Mouse (Mus musculus) gastrocnemius, postnatal 14 days (tissue): ENCODE data around the gene Vsig2. TPM values are rescaled to one million over a fixed set of nuclear protein-coding genes. Genes with fewer than 3 reads are reported as not detected.

Experiments
- DNase-seq: peaks from one replicate; pipeline ENCODE4 v3.0.0; 2021; ENCODE audit warnings: mixed read lengths
- intact Hi-C: fragments of 180-260 bp; cut with DNase I; formaldehyde crosslinking; loops from one replicate; pipeline ENCODE4 v1.15.1; 2025; ENCODE audit warnings: low total_unique reads
- total RNA-seq, 2 experiments: library from RNA; stranded (reverse); gene quantifications; 2 replicates each; pipeline ENCODE4 v1.2.3; 2021

The Vsig2 gene
- total RNA-seq, 2 experiments from 2014 or later = 0.96 to 4.6 TPM

DNA sequence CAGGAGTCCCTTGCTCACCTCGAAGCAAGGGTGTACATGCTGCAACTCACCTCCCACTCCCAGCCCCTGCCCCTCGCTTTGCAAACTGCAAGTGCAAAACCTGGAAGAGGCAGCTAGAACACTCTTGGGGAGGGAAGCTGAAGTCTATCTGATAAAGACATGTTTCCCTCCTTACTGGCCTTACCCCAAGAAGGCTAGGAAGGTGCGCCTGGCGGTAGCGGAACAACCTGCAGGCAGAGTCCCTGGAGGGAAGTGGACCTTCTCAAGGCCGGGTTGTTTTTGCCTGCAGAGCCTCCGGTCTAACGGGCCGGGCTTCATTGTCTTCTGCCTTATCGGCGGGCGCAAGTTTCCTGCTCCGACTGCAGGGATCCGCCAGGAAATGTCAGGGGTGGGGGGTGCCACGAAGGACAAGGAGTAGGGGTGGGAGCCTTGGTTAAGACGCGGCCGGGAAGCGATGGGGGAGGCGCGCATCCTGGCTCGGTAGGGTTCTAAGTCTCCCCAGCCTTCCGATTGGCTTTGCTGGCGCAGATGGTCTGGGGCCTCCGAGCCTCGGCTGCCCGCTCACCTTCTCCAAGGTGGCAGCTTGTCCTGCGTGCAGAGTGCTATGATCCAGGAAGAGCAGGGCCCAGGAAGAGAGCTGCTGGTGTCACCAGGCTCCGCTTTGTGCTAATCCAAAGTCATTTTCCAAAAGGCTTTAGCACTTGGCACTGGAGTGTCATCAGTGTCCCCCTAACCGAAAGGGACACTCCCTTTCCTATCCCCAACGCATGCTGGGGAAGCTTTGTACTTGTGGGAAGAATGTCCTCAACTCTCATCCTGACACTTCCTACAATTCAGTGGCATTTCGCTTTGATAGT lies 8.8 kb upstream of the Vsig2 start:
- intact Hi-C loops = no loop called here

DNA sequence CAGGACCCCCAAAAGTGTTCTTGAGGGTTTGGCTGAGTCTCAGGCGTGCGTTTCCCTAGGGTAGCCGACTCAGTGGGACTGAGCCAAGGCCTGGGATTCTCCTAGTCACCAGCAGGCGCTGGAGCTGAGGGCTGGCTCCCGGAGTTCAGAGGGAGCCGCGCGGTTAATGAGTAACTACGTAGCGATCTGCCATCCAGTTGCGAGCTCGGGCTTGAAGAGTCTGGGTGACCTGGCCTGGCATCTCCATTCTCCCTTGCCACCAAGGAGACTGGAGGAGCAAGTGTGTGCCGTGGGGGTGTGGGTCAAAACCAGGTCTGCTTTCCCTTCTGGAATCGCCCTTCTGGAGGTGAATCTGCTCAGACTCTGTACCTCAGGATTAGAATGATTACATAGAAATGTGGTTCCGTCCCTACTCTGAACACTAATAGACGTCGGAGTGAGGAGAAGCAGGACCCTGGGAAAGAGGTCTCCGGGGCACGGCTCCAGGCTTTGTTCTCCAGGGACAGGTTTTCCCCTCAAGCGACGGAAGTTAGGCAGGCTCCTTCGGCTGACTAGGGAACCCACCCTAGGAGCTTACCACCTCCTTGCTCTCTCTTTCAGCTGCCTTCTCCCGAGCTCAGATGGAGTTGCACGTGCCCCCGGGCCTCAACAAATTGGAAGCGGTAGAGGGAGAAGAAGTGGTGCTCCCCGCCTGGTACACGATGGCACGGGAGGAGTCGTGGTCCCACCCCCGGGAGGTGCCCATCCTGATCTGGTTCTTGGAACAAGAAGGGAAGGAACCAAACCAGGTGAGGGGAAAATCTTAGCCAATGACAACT lies 8.0 kb upstream of the Vsig2 start:
- intact Hi-C loops = no loop called here
- peak; percentile 47 for DNase-seq

More for the DNA sequence above, 8.8 kb upstream of the Vsig2 start:
- DNase-seq = peak; percentile 69

DNA sequence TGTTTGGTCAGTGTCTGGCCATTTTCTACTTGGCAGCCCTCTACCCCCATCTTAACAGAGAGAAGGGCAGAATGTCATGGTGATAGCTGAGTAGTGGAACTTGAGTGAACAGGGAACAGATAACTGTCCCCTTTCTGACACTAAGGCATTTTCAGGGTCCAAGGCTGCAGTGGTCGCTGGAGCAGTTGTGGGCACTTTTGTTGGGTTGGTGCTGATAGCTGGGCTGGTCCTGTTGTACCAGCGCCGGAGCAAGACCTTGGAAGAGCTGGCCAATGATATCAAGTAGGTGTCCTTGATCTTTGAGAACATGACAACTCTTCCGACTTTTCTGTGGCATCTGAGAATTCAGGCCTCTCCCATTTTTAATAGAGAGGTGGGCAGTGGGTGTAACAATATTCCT lies 2.2 kb upstream of the Vsig2 start:
- DNase-seq = no peak
- intact Hi-C loops = no loop called here

DNA sequence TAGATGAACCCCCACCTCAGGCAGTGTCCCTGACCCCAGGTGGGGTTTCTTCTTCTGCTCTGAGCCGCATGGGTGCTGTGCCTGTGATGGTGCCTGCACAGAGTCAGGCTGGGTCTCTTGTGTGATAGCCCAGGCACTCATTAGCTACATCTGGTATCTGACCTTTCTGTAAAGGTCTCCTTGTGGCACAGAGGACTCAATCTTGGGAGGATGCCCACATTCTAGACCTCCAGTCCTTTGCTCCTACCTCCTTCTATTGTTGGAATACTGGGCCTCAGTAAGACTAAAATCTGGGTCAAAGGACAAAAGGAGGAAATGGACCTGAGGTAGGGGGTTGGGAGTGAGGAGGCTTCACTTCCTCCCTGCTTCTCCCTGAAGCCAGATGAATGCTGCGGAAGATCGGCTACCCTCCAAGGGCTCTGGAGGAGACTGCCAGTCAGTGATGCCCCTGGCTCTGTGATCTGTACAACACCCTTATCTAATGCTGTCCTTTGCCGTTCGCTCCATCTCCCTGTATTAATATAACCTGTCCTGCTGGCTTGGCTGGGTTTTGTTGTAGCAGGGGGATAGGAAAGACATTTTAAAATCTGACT lies 1.3 kb upstream of the Vsig2 start:
- intact Hi-C loops = no loop called here
- DNase-seq = no peak

DNA sequence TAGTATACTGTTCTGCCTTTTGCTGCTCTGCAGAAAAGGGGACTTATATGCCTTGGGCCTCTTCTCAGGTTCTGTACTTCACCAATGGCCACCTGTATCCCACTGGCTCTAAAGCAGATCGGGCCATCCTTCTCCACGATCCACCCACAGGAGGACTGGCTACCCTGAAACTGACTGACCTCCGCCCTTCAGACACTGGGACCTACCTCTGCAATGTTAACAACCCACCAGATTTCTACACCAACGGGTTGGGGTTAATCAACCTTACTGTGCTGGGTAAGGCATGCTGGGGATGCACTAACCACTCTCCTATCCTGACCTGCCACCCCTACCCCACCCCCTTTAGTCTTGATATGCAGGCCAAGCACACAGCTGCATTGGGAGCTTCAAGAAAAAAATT lies 1.2 kb downstream of the Vsig2 start:
- DNase-seq = no peak

DNA sequence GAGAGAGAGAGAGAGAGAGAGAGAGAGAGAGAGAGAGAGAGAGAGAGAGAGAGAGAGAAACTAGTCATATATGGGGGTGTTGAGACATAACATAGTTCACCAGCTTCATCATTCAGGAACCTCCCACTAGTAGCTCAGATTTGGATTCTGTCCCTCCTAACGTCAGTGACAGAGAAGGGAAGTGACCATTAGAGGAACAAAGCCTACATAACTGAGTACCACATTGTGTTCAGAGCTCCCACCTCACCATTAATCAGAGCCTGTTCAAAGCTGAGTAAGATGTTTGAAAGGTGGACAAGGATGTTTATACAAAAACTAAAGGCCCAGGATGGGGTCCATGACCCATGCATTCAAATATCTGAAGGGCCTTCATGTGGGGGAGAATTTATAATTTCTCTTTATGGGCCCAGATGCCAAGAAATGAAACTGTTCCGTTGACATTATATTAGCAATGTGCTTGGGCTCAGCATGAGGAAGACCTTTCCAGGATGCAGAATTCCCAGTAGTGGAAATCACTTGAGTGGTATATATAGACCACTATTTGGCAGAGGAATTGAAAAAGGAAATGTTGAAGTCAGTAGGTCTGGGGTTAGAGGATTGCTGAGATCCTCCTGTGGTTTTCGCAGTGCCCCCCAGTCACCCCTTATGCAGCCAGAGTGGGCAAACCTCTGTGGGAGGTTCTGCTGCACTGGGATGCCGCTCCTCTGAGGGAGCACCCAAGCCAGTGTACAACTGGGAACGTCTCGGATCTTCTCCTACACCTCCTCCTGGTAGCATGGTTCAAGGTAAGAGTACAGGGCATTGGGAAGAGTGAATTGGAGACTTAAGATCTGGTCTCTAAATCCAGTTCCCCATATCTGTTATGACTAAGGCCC lies 1.9 kb downstream of the Vsig2 start:
- intact Hi-C loops = loop anchor here (5.0 kb wide), 1 partner anchor 79 kb away; no protein-coding TSS in a partner anchor
- DNase-seq = no peak

More for the DNA sequence above, 1.2 kb downstream of the Vsig2 start:
- intact Hi-C loops = loop anchor here (5.0 kb wide), 1 partner anchor 78 kb away; no protein-coding TSS in a partner anchor

DNA sequence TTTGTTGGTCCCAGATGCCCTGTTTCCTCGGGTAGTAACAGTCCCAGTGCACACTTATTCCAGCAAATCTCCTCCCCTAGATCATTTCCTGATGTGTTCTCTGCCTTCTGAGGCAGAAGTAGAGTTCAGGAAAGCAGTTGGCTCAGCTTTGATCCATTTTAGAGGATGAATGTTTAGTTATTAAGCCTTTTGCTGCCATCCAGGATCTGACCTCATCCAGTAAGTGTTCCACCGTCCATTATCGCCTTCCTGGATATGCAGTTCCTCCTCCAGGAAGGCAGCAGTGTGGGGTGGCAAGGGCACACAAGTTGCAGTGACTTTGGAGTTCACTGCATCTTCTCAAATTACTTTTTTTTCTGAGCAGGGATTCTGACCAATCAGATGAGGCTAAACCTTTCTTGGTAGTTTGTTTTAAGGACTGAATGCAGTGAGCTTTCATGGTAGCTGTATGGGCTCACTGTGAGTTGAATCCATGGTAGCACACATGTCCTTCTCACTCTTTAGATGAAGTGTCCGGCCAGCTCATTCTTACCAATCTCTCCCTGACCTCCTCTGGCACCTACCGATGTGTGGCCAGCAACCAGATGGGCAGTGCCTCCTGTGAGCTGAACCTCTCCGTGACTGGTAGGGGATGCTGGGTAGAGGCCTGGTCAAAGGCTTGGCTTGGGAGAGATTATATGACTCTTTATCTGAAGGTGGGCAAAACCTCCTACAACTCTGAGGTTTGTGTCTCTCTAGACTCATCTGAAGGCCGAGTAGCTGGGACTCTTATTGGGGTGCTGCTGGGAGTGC lies 3.0 kb downstream of the Vsig2 start:
- DNase-seq = no peak
- intact Hi-C loops = loop anchor here (5.0 kb wide), 1 partner anchor 80 kb away; no protein-coding TSS in a partner anchor

DNA sequence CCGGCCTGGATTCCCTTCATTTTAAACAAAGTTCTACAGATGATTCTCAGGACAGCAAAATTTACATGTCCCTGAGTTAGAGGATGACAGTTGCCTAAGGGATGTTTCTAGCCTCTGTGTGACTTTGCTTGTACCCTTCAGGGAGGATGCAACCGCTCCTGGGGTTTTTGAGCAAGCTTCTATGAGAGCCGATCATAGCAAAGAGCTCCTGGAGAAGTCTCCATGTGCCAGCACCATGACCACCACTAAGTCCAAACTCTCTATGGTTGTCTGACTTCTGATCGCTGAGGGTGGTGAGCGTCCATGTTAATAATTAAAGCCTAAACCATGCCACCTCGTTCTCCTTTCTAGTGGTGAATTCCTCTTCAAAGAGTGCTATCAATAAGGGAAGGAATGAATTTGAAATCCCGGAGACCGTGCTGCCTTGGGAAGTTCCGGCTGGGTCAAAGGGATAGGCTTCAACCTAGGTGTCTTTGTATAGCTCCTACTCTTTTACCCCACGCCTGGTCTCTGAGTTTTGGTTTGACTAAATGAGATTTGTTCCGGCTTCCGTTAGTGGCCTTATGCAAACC lies 4.9 kb downstream of the Vsig2 start:
- intact Hi-C loops = loop anchor here (5.0 kb wide), 1 partner anchor 82 kb away; no protein-coding TSS in a partner anchor
- DNase-seq = no peak

DNA sequence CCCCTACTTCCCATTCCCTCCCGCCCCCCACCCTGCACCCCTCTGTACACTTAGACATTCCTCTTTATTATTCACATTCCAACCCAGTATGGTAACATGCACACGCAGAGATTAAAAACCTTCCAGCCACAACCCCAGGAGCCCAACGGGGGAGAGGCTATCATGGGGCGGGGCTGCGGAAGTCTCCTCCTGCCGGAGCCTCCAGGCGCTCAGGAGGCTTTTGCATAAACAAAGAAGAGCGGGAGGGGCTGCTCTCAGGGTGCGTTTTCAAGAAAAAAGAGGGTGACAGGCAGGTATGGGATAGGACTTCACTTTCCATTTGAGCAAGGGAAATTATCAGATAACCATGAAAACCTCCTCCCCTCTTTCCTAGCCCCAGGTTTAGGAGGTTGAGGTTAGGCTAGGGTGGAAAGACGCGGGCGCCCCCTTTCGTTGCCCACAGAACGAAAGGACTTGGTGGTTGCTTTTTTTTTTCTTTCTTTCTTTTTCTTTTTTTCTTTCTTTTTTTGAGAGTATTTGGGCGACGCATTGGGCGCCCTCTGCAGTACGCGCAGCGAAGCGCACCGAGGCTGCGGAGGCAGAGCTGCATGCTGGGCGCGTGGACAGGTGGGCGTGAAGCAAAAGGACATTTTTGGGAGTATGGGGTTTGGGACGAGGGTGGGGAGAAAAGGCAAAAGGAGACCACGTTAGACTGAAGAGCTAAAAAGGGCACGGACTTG lies 5.6 kb downstream of the Vsig2 start:
- intact Hi-C loops = loop anchor here (5.0 kb wide), 1 partner anchor 82 kb away; no protein-coding TSS in a partner anchor
- peak; percentile 59 for DNase-seq

DNA sequence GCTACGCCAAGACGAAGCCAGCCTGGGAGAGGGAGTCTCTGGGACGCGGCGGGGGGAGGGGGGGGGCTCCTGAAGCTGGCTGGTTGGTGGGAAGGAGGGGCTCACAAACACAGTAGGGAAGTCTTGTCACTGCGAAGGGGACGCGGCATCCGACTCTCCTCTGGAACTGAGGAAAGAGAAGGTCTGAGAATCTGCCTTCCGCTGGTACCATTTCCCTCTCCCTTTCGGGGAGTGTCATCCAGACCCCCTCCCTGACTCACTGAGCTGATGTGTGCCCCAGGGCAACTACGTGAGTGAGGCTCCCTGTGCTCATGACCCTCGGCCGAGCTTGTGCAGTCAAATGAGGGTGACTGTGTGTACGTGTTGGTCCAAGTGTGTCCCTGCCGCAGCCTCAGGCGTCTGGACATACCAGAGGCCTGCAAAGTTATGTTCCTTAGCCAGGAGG lies 6.1 kb downstream of the Vsig2 start:
- intact Hi-C loops = no loop called here
- DNase-seq = no peak

DNA sequence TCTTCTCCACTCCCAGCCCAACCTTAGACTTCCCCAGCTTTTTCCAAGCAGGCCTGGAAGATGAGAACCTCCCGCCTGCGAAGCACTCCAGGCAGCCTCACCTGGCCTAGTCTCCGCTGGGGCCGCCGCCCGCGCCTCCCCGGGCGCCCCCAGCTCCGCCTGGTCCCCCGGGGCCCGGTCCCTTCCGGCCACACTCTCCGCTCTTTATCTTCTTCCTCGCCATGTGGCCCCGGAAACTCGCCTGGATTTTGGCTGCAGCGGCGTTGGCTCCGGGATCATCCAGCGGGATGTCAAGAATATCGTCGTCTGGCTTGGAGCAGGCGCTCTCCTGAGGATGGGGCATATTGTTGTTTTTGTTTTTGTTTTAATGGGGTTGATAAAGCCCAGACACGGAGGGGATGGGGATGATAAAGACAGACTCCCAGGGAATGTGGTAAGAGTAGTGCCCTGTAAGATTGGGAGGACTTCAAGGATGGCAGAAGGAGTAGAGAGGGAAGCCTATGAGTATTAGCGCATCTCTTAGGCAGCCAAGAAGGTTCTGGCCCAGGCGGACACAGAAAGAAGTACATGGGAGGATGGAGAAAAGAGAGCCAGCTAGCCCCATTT lies 6.9 kb downstream of the Vsig2 start:
- DNase-seq = no peak
- intact Hi-C loops = no loop called here

DNA sequence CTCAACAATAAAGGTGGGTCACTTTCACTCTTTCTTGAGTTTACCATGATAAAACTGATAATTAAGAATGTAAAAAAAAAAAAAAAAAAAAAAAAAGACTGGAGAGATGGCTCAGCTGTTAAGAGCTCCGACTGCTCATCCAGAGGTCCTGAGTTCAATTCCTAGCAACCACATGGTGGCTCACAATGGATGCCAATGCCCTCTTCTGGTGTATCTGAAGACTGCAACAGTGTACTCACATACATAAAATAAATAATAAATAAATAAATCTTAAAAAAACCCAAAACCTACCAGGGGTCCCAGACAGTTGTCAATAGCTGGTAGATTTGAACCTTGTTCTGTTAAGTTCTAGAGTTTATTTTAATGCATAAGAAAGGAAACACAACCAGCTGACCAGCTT lies 7.8 kb downstream of the Vsig2 start:
- DNase-seq = no peak
- intact Hi-C loops = no loop called here

DNA sequence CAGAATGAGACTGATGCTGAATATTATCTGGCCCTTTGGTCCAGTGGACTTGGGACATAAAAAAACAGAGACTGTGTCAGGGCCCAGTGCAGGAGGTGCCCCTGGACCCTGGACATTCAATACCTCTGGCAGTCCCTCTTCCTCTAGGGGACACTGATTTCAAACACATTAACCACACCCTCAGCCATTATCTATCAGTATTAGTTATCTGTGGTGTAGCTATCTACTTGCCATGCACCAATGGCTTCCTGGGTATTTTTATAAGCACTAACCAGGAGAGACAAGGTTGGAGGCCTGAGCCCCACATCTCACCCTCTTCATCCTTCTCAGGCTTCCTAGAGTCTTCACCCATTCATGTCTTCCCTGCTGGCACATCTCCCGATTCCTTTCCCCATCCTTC lies 11.4 kb downstream of the Vsig2 start:
- intact Hi-C loops = no loop called here
- DNase-seq = no peak

DNA sequence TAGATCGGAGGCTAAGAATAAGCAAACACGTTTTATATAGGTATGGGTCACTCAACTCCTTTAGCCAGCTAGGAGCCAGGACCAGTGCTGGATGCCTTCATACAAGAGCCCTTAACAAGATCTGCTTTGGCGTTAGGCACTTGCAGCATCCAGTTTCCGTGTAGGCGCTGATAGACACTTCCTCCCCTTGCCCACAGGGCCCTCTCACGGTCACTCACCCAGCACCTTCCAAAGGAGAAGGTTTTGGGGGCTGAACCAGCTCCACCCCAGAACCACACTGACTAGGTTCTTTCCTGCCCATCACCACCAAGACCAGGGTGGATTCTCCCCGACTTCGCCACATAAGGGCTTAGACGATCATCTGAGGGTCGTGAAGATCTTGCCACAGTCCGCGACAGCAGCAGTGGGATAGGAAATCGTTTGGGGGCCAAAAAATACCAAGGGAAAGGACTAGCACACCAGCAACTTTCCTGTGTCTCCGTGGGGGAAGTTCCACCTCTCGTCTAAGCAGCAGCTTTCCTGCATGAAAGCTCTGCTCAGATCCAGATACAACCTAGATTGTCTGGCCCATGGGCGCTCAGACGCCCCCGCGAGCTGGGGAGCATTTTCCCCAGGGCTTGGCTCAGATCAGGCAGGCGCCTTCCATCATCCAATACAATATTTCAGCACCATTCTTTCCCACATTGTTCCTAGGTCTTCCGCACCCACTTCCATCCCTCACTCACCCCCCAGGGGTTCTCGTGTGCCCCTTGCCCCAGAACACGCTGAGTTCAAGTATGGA lies 12.9 kb downstream of the Vsig2 start:
- no peak for DNase-seq
- intact Hi-C loops = no loop called here

DNA sequence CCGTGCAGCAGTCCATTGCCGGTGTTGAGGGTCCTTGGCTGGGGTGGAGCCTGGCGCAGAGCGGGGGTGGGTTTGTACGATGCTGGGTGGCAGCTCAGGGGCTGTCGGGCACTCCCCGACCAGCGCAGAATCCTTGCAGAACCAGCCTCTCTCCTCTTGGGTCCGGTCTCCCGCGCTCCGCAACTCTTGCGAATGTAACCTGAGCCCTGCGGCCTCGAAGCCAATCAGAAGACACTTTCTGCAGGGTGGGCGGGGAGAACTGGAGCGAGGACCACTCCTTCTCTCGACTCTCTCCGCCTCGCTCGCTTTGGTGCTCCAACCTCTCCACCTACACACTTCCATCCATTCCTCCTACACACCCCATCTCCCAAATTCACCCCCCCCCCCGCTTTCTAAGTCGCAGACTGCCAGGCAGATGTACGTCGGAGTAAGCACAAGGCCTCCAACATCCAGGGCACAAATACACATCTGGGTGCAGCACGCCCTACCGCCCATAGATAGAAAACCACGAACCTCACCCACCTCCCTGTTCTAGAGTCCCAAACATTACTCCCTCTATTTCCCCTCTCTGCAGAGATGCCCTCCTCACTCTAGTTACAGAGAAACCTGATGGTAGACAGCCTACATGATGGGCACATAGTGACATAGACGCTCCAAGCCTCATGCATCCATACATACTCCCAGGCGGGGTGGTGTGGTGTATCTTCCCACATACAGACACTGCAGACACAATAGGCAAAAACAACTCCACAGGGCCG lies 13.7 kb downstream of the Vsig2 start, which contains the start of gene Nrgn:
TSS of gene Nrgn (minus strand) at position 369 of the 758 bp plus-strand sequence.
- intact Hi-C loops = no loop called here
- peak; percentile 77 for DNase-seq
